Mouse (Mus musculus) stomach, postnatal 0 days (tissue): Measurements from ENCODE around the gene Ddn. TPM values are rescaled to one million over a fixed set of nuclear protein-coding genes. Genes with fewer than 3 reads are reported as not detected.

ENCODE experiments used
- ATAC-seq: fragments of 200-750 bp; cut with Nextera tagmentation; 2 replicates; pipeline ENCODE4 v1.8.0; 2017; ENCODE audit not compliant: low FRiP score, low TSS enrichment
- DNase-seq: peaks from one replicate; pipeline ENCODE4 v3.0.0-alpha.2; 2016; ENCODE audit warnings: low spot score
- H3K27ac ChIP-seq: fragments of 300-500 bp; sonication (generic); replicated peaks from 2 replicates; pipeline ENCODE4 v1.5.1; 2014; ENCODE audit warnings: mild to moderate bottlenecking, control low read depth
- H3K27me3 ChIP-seq: fragments of 300-500 bp; sonication (generic); 2 replicates; pipeline ENCODE4 v1.6.1; 2014; ENCODE audit warnings: low read length; ENCODE audit not compliant: control insufficient read depth, insufficient read depth
- H3K36me3 ChIP-seq: fragments of 300-500 bp; sonication (generic); 2 replicates; pipeline ENCODE4 v1.6.1; 2014; ENCODE audit warnings: low read length, mixed read lengths; ENCODE audit not compliant: control insufficient read depth, insufficient read depth
- H3K4me1 ChIP-seq: fragments of 300-500 bp; sonication (generic); replicated peaks from 2 replicates; pipeline ENCODE4 v1.6.1; 2014; ENCODE audit warnings: antibody characterized with exemption; ENCODE audit not compliant: control insufficient read depth, insufficient read depth
- H3K4me2 ChIP-seq: fragments of 300-500 bp; sonication (generic); replicated peaks from 2 replicates; pipeline ENCODE4 v1.6.1; 2014; ENCODE audit warnings: low read depth, mild to moderate bottlenecking, control low read depth, moderate library complexity
- H3K4me3 ChIP-seq: fragments of 300-500 bp; sonication (generic); 2 replicates; pipeline ENCODE4 v1.5.1; 2014; ENCODE audit warnings: low read depth, low read length, control low read depth
- H3K9ac ChIP-seq: fragments of 300-500 bp; sonication (generic); 2 replicates; pipeline ENCODE4 v1.6.1; 2014; ENCODE audit warnings: mild to moderate bottlenecking, low read length, control low read depth, mixed read lengths
- H3K9me3 ChIP-seq: fragments of 300-500 bp; sonication (generic); 2 replicates; pipeline ENCODE4 v1.6.1; 2016; ENCODE audit warnings: low read length; ENCODE audit not compliant: control insufficient read depth
- CTCF ChIP-seq: IDR thresholded peaks from 2 replicates; pipeline ENCODE4 v1.5.1; 2016; ENCODE audit warnings: antibody characterized with exemption, low read depth, mild to moderate bottlenecking, moderate library complexity
- EP300 ChIP-seq: optimal IDR thresholded peaks from 2 replicates; pipeline ENCODE3; 2016; ENCODE audit warnings: antibody characterized with exemption
- WGBS: fragments of 180-500 bp; shearing (Covaris S2); extraction: QIAGEN DNeasy Blood & Tissue Kit; methylation state at CpG from one replicate; pipeline ENCODE4 v1.1.7; 2014; 5-methylcytosine and 5-hydroxymethylcytosine counted together
- polyA plus RNA-seq: library from polyadenylated mRNA; unstranded; fragments of >200 nt; fragmentation: Nextera tagmentation; extraction: Ambion mirVana; gene quantifications from 2 replicates; pipeline ENCODE4 v1.2.1, GENCODE M21; 2015

Ddn gene
- polyA plus RNA-seq, 1 experiment from 2014 or later = not detected

- H3K4me1 ChIP-seq = no peaks in the 10 kb centered on the region
- TF ChIP-seq EP300 (no peak), CTCF (no peak)
- no peak for ATAC-seq
- no peaks in the 10 kb centered on the region for H3K9me3 ChIP-seq
- H3K27me3 ChIP-seq = no peaks in the 10 kb centered on the region
- no peak overlapping the region for H3K9ac ChIP-seq
- no peak for DNase-seq
- H3K4me3 ChIP-seq = no peak overlapping the region
- H3K36me3 ChIP-seq = peaks cover 66% of the 10 kb centered on the region
- WGBS = 90% methylated on average over 30 of the region's 30 CpGs
- H3K4me2 ChIP-seq = no peak overlapping the region
- no peak overlapping the region for H3K27ac ChIP-seq
Measured at GRCm38 (mm10) chr15:98839671-98840585, 30.6 kb upstream of the Ddn start.

DNA sequence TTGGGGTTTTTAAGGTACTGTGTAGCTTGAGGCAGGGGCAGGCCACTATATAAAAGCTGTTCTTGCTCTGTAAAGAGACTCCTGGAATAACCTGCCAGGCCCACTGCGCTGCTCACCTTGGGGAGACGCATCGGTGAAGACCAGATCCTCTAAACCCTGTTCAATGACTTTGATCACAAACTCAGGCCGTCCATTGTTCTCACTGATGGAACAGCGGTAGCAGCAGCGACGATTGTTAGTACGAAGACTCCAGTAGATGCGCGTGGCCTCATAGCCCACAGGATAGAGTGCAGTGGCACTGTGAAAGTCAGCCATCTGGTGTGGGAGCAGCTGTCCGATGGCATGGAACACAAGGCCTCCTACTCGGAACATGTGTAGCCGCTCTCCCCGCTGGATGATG lies 29.9 kb upstream of the Ddn start:
- Histone ChIP-seq H3K4me2 (no peak overlapping the region), H3K27ac (no peak overlapping the region), H3K27me3 (no peaks in the 10 kb centered on the region), H3K9ac (no peak overlapping the region), H3K9me3 (no peaks in the 10 kb centered on the region), H3K4me1 (no peaks in the 10 kb centered on the region), H3K4me3 (no peak overlapping the region), H3K36me3 (peaks cover 66% of the 10 kb centered on the region)
- WGBS = 94% methylated on average over 14 of the region's 14 CpGs
- no peak for DNase-seq
- no peak for TF ChIP-seq CTCF
- no peak for TF ChIP-seq EP300
- ATAC-seq = no peak

- Histone ChIP-seq H3K4me1 (no peaks in the 10 kb centered on the region), H3K4me3 (no peak overlapping the region)
- no peak for TF ChIP-seq EP300
- TF ChIP-seq CTCF = no peak
Measured at GRCm38 (mm10) chr15:98837743-98838103, 28.4 kb upstream of the Ddn start.

DNA sequence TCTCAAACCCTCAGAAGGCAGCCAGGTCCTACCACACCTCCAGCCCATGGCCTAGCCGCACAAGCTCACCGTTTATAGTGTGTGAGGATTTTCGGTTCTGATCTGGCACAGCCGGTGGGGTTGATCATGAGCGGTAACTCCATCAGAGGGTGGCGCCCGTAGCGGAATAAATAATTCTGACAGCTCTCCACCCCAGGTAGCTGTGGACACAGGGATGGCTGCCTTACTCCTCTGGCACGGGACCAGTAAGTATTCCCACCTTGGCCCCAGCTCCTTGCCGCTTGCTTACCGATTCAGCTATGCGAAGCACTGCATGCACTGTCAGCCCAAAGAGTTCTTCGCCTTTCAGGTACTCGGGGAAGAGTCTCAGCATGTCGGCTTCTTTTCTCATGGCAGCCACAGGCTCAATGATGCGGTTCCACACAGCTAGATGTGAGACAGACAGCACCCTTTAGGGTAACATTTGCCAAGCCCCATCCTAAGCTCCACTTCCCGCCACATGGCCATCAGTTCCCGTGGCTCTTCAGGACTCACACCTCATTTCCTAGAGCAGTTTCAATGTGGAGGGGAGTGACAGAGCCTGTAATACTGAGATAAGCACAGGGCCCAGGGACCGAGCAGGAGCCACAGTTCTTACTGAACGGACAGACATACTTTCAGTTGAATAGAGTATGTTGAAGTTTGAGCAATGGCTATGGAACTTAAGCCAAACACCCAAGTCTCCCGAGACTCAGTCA lies 27.9 kb upstream of the Ddn start:
- no peak overlapping the region for H3K4me2 ChIP-seq
- H3K36me3 ChIP-seq = peaks cover 66% of the 10 kb centered on the region
- no peak overlapping the region for H3K9ac ChIP-seq
- no peaks in the 10 kb centered on the region for H3K9me3 ChIP-seq
- H3K27ac ChIP-seq = no peak overlapping the region
- ATAC-seq (no peak), DNase-seq (no peak)
- H3K4me1 ChIP-seq = no peaks in the 10 kb centered on the region
- no peak overlapping the region for H3K4me3 ChIP-seq
- 87% methylated on average over 21 of the region's 21 CpGs for WGBS
- TF ChIP-seq CTCF = no peak
- TF ChIP-seq EP300 = no peak
- no peaks in the 10 kb centered on the region for H3K27me3 ChIP-seq

More at GRCm38 (mm10) chr15:98837743-98838103, 28.4 kb upstream of the Ddn start:
- 69% methylated on average over 4 of the region's 4 CpGs for WGBS
- Histone ChIP-seq H3K9me3 (no peaks in the 10 kb centered on the region), H3K27me3 (no peaks in the 10 kb centered on the region), H3K4me2 (no peak overlapping the region), H3K27ac (no peak overlapping the region), H3K9ac (no peak overlapping the region), H3K36me3 (peaks cover 66% of the 10 kb centered on the region)
- peak; percentile 21; the same call in 1 of the 2 replicates for ATAC-seq
- no peak for DNase-seq

DNA sequence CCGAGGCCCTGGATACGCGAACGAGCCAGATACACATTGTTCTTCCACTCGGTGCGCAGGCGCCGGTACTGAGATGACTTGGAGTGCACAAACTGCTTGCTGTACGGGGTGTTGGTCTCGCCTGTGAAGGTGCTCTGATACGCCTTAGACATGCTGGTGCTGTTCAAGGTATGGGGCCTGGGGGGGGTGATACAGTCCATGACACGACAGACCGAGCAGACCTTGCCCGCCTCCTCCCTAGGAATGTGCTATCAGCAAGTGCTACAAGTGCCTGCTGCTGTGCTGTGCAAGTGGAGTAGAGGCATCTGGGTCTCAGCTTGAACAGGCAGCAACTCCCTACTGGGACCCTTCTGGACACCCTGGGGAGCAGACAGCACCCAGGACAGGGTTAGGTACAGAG lies 26.0 kb upstream of the Ddn start:
- Histone ChIP-seq H3K4me1 (no peaks in the 10 kb centered on the region), H3K9me3 (no peaks in the 10 kb centered on the region), H3K4me2 (no peak overlapping the region), H3K9ac (no peak overlapping the region), H3K36me3 (peaks cover 49% of the 10 kb centered on the region), H3K27me3 (no peaks in the 10 kb centered on the region), H3K27ac (no peak overlapping the region), H3K4me3 (no peak overlapping the region)
- 88% methylated on average over 14 of the region's 14 CpGs for WGBS
- ATAC-seq (no peak), DNase-seq (no peak)
- TF ChIP-seq CTCF = no peak
- no peak for TF ChIP-seq EP300
